Mouse (Mus musculus): ENCODE measurements around the gene Ctnnbl1. TPM values are rescaled to one million over a fixed set of nuclear protein-coding genes. Genes with fewer than 3 reads are reported as not detected.

Ctnnbl1 gene
- polyA plus RNA-seq, 1 experiment from 2014 or later = 62.7 TPM

- H3K4me3 ChIP-seq (ENCODE audit: low read depth, low read length) = no peak overlapping the region
- peaks cover 25% of the 10 kb centered on the region; the same call in 1 of the 2 replicates for H3K4me1 ChIP-seq (ENCODE audit: control insufficient read depth, insufficient read depth, low read length)
- 79% methylated on average over 15 of the region's 15 CpGs for WGBS
- H3K9me3 ChIP-seq (replicated peaks; ENCODE audit: control insufficient read depth, low read length, poor library complexity, severe bottlenecking) = no peaks in the 10 kb centered on the region
- H3K36me3 ChIP-seq (ENCODE audit: control insufficient read depth, insufficient read depth, low read length) = no peaks in the 10 kb centered on the region; the same call in 1 of the 2 replicates
- no peaks in the 10 kb centered on the region for H3K27me3 ChIP-seq (ENCODE audit: control insufficient read depth, insufficient read depth, low read depth, low read length)
- no peak overlapping the region for H3K4me2 ChIP-seq (ENCODE audit: low read length)
- no peak for ATAC-seq
- peak overlapping the region; percentile 53 for H3K27ac ChIP-seq (ENCODE audit: low read length)
- H3K9ac ChIP-seq (ENCODE audit: low read depth, low read length) = no peak overlapping the region
These were observed 81.5 kb downstream of the Ctnnbl1 start for GRCm38 (mm10) chr2:157818576-157819320.

GRCm38 (mm10) chr2:157819401-157819800, 82.2 kb downstream of the Ctnnbl1 start:
- Histone ChIP-seq H3K4me2 (ENCODE audit: low read length) (no peak overlapping the region), H3K36me3 (ENCODE audit: control insufficient read depth, insufficient read depth, low read length) (no peaks in the 10 kb centered on the region; the same call in 1 of the 2 replicates), H3K27me3 (ENCODE audit: control insufficient read depth, insufficient read depth, low read depth, low read length) (no peaks in the 10 kb centered on the region), H3K27ac (ENCODE audit: low read length) (no peak overlapping the region), H3K9ac (ENCODE audit: low read depth, low read length) (no peak overlapping the region), H3K4me1 (ENCODE audit: control insufficient read depth, insufficient read depth, low read length) (peaks cover 23% of the 10 kb centered on the region; the same call in 1 of the 2 replicates), H3K9me3 (replicated peaks; ENCODE audit: control insufficient read depth, low read length, poor library complexity, severe bottlenecking) (no peaks in the 10 kb centered on the region), H3K4me3 (ENCODE audit: low read depth, low read length) (no peak overlapping the region)
- no peak for ATAC-seq
- WGBS = 93% methylated on average over 12 of the region's 12 CpGs

DNA sequence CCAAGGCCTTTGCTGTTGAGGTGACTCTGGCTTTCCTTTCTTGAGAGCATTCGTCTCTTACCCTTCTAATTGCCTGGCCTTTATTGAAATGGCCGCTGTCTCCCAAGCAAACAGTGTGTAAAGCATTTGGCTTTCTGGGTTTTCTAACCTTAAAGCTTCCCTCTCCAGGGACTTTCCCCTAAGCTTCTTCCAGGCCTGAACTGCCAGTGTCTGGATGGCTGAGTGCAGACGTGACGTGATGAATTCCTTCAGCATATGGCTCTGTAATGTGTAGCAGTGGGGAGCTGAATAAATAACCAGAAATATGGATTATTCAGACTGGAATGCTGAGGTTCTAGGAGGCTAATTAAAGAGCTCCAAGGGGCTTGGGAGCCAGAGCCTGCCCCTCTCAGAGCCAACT, 84.1 kb downstream of the Ctnnbl1 start:
- no peaks in the 10 kb centered on the region for H3K9me3 ChIP-seq (replicated peaks; ENCODE audit: control insufficient read depth, low read length, poor library complexity, severe bottlenecking)
- peaks cover 20% of the 10 kb centered on the region; the same call in 1 of the 2 replicates for H3K4me1 ChIP-seq (ENCODE audit: control insufficient read depth, insufficient read depth, low read length)
- no peak overlapping the region for H3K4me2 ChIP-seq (ENCODE audit: low read length)
- peak overlapping the region; percentile 9 for H3K27ac ChIP-seq (ENCODE audit: low read length)
- no peaks in the 10 kb centered on the region; the same call in 1 of the 2 replicates for H3K36me3 ChIP-seq (ENCODE audit: control insufficient read depth, insufficient read depth, low read length)
- WGBS = 25% methylated on average over 4 of the region's 4 CpGs
- no peaks in the 10 kb centered on the region for H3K27me3 ChIP-seq (ENCODE audit: control insufficient read depth, insufficient read depth, low read depth, low read length)
- no peak for ATAC-seq
- H3K9ac ChIP-seq (ENCODE audit: low read depth, low read length) = no peak overlapping the region
- H3K4me3 ChIP-seq (ENCODE audit: low read depth, low read length) = no peak overlapping the region

DNA sequence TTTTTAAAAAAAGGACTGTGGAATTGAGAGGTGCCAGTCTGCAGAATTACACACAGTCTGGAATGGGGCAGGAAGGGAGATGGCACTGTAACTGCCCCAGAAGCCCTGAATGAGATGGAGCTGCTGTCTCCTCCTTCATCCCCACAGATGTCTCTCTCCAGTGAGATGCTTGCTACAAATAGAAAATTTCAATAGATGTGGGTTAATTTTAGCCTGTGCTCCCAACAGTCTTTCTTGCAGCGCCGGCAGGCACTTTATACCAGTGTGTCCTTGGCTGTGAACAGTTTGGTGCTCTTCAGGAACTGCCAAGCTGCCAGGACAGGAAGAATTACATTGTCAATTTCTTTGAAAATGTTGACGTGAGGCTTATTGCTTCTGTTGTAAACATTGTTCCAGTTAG, 86.3 kb downstream of the Ctnnbl1 start:
- H3K9ac ChIP-seq (ENCODE audit: low read depth, low read length) = no peak overlapping the region
- peaks cover 11% of the 10 kb centered on the region; the same call in 1 of the 2 replicates for H3K4me1 ChIP-seq (ENCODE audit: control insufficient read depth, insufficient read depth, low read length)
- no peak overlapping the region for H3K4me2 ChIP-seq (ENCODE audit: low read length)
- no peaks in the 10 kb centered on the region; the same call in 1 of the 2 replicates for H3K36me3 ChIP-seq (ENCODE audit: control insufficient read depth, insufficient read depth, low read length)
- H3K4me3 ChIP-seq (ENCODE audit: low read depth, low read length) = no peak overlapping the region
- WGBS = 73% methylated on average over 3 of the region's 3 CpGs
- ATAC-seq = no peak
- no peaks in the 10 kb centered on the region for H3K9me3 ChIP-seq (replicated peaks; ENCODE audit: control insufficient read depth, low read length, poor library complexity, severe bottlenecking)
- no peak overlapping the region for H3K27ac ChIP-seq (ENCODE audit: low read length)
- H3K27me3 ChIP-seq (ENCODE audit: control insufficient read depth, insufficient read depth, low read depth, low read length) = no peaks in the 10 kb centered on the region

DNA sequence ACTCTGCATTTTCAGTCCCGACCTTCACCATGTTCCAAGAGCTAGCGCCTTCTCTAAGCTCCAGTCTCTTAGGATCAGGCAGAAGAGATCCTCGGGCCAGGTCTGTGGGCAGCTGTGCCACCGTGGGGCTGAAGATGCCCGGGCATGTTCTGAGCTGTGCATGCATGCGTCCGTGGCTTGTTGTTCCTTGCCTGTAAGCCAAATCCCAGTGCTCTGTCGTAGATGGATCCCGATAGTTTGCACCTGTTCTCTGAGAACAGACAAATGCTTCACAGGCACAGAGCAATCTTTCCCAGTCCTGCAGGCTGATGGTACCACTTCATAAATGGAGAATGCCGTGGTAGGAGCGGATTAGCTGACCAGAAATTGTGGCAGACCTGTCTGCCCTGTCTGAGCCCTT, 87.0 kb downstream of the Ctnnbl1 start:
- no peak overlapping the region for H3K4me3 ChIP-seq (ENCODE audit: low read depth, low read length)
- no peak overlapping the region for H3K27ac ChIP-seq (ENCODE audit: low read length)
- H3K4me1 ChIP-seq (ENCODE audit: control insufficient read depth, insufficient read depth, low read length) = peaks cover 8% of the 10 kb centered on the region; the same call in 1 of the 2 replicates
- no peaks in the 10 kb centered on the region for H3K9me3 ChIP-seq (replicated peaks; ENCODE audit: control insufficient read depth, low read length, poor library complexity, severe bottlenecking)
- H3K36me3 ChIP-seq (ENCODE audit: control insufficient read depth, insufficient read depth, low read length) = no peaks in the 10 kb centered on the region; the same call in 1 of the 2 replicates
- H3K4me2 ChIP-seq (ENCODE audit: low read length) = no peak overlapping the region
- H3K9ac ChIP-seq (ENCODE audit: low read depth, low read length) = no peak overlapping the region
- no peaks in the 10 kb centered on the region for H3K27me3 ChIP-seq (ENCODE audit: control insufficient read depth, insufficient read depth, low read depth, low read length)
- WGBS = 95% methylated on average over 11 of the region's 11 CpGs
- no peak for ATAC-seq

GRCm38 (mm10) chr2:157830101-157830500, 92.9 kb downstream of the Ctnnbl1 start:
- ATAC-seq = no peak
- Histone ChIP-seq H3K36me3 (ENCODE audit: control insufficient read depth, insufficient read depth, low read length) (no peaks in the 10 kb centered on the region), H3K4me3 (ENCODE audit: low read depth, low read length) (no peak overlapping the region), H3K4me2 (ENCODE audit: low read length) (no peak overlapping the region), H3K9ac (ENCODE audit: low read depth, low read length) (no peak overlapping the region), H3K27me3 (ENCODE audit: control insufficient read depth, insufficient read depth, low read depth, low read length) (no peaks in the 10 kb centered on the region), H3K4me1 (ENCODE audit: control insufficient read depth, insufficient read depth, low read length) (no peaks in the 10 kb centered on the region), H3K9me3 (replicated peaks; ENCODE audit: control insufficient read depth, low read length, poor library complexity, severe bottlenecking) (no peaks in the 10 kb centered on the region), H3K27ac (ENCODE audit: low read length) (no peak overlapping the region)
- 91% methylated on average over 6 of the region's 6 CpGs for WGBS

DNA sequence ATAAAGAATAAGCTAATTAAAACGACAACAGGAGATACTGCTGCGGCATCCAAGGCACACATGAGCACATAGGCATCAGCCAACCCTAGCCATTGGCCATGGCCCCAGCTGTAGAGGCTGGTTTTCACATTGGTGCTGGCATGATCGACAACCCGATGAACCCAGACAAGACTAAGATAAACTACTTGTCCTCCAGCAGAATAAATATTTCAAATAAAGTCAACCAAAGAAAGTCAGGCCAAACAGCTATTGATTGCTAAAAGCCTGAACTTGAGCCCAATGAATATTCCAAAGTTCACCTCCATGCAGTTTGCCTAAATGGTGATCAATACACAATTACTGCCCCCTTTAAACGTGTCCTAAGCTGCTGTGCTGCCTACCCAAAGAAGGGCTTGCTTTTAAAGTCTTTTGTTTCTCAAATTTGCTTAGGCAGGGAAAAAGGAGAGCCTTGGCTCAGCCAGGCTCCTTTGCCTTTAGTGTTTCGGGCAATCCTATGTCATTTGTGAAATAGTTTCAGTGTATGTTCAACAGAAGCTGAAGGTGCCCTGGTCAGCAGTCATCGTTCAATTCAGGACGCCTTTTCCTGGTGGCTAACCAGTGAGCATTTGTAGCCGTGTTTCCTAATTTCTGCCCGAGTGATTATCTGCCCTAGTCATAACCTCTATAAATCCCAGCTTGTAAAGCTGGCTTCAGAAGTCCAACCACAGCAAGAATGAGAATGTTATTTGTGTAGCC, 93.6 kb downstream of the Ctnnbl1 start:
- Histone ChIP-seq H3K9me3 (replicated peaks; ENCODE audit: control insufficient read depth, low read length, poor library complexity, severe bottlenecking) (no peaks in the 10 kb centered on the region), H3K4me2 (ENCODE audit: low read length) (no peak overlapping the region), H3K27ac (ENCODE audit: low read length) (no peak overlapping the region), H3K36me3 (ENCODE audit: control insufficient read depth, insufficient read depth, low read length) (no peaks in the 10 kb centered on the region), H3K4me3 (ENCODE audit: low read depth, low read length) (no peak overlapping the region), H3K9ac (ENCODE audit: low read depth, low read length) (no peak overlapping the region), H3K27me3 (ENCODE audit: control insufficient read depth, insufficient read depth, low read depth, low read length) (no peaks in the 10 kb centered on the region), H3K4me1 (ENCODE audit: control insufficient read depth, insufficient read depth, low read length) (no peaks in the 10 kb centered on the region)
- WGBS = 87% methylated on average over 10 of the region's 10 CpGs
- ATAC-seq = no peak

- no peak overlapping the region for H3K9ac ChIP-seq (ENCODE audit: low read depth, low read length)
- no peaks in the 10 kb centered on the region for H3K27me3 ChIP-seq (ENCODE audit: control insufficient read depth, insufficient read depth, low read depth, low read length)
- no peaks in the 10 kb centered on the region for H3K36me3 ChIP-seq (ENCODE audit: control insufficient read depth, insufficient read depth, low read length)
- H3K4me1 ChIP-seq (ENCODE audit: control insufficient read depth, insufficient read depth, low read length) = peaks cover 9% of the 10 kb centered on the region
- H3K4me2 ChIP-seq (ENCODE audit: low read length) = no peak overlapping the region
- H3K4me3 ChIP-seq (ENCODE audit: low read depth, low read length) = no peak overlapping the region
- 62% methylated on average over 8 of the region's 8 CpGs for WGBS
- H3K9me3 ChIP-seq (replicated peaks; ENCODE audit: control insufficient read depth, low read length, poor library complexity, severe bottlenecking) = no peaks in the 10 kb centered on the region
- H3K27ac ChIP-seq (ENCODE audit: low read length) = 0 out of 2 replicates have a peak overlapping the region, but pooled peaks have one; percentile 22
- ATAC-seq = no peak
These were observed 99.8 kb downstream of the Ctnnbl1 start for GRCm38 (mm10) chr2:157837050-157837449.

Data from midbrain, embryonic 16.5 days (tissue).